Mouse (Mus musculus) 3T3-L1 (cell line): Measurements from ENCODE around the gene Zbtb18.

Experiments used
- DNase-seq: peaks from one replicate; pipeline ENCODE4 v3.0.0-alpha.2; 2015; ENCODE audit warnings: low read depth, low spot score

The Zbtb18 gene

DNA sequence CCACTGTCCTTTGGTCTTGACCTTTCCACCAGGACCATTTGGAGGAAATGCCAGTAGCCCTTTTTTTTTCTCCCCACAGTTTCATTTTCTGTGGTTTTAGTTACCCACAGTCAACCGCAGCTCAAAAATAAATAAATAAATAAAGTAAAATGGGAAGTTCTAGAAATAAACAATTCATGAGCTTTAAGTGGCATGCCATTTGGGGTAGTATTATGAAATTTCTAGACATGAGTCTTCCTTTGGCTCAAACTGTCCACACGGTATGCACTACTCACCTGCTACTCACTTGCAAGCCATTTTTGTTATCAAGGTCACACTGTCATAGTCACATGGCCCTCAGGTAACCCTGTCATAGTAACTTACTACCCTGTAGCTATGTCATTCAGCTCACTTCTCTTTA lies 41.5 kb downstream of the Zbtb18 start:
- no peak for DNase-seq

- no peak for DNase-seq
Measured at GRCm38 (mm10) chr1:177484280-177484679, 42.1 kb downstream of the Zbtb18 start.

DNA sequence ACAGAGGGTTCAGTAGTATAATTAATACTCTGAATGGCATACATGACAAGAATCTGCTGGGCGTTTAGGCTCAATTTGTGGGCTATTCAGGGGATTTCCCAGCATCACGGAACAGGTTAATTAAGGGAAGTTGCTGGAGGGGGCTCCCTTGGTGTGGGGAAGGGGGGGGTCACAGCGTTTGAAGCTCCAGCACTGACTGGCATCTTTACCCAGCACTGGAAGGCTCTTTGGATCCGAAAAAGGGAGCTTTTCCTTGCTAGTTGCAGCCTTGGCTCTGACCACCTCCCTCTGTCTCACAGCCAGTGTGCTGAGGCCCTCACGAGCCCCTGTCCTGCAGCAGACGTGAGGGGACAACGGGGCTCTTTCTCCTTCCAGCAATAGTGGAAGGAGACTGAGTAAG lies 42.5 kb downstream of the Zbtb18 start:
- DNase-seq: no peak

DNA sequence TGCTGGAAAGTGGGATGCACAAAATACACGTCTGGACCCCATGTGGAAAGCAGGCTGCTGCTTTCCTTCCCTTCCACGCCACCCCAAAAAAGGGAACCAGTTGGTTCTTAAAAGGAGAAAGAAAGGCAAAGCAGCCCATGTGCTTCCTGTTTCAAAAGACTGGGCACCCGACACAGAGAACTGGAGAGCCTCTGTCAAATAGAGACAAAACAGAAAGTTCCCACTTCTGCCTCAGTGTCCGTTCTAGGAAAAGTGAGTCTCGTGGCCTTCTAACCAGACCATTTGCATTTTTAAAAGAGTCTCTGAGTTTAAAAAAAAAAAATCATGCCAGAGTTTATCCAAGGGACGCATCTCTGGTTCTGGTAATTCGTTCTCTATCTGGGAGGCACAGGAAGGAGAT lies 47.7 kb downstream of the Zbtb18 start:
- no peak for DNase-seq

DNA sequence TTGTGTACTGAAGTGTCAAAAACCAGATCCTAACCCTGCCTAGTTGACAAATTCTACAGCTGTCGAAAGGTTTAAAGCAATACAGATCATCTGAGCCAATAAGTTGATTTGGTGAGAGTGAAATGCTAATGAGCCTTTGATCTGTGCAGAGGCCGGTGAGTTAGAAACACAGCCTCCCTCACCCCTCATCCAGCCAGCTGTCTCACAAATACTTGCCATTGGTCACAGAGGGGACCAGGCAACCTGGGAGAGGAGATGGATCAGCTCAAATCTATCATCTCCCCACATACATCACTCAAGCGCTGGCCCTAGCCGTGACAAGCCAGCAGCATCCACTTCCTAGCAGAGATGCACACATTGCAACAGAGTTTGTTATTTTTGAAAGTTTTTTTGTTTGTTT lies 48.7 kb downstream of the Zbtb18 start:
- DNase-seq: no peak

- DNase-seq: no peak
Measured at GRCm38 (mm10) chr1:177491280-177491679, 49.1 kb downstream of the Zbtb18 start.

- DNase-seq: no peak
Measured at GRCm38 (mm10) chr1:177494306-177494705, 52.2 kb downstream of the Zbtb18 start.

- DNase-seq: no peak
Measured at GRCm38 (mm10) chr1:177494913-177495542, 52.9 kb downstream of the Zbtb18 start.
